13 mouse cellular contexts compared by ENCODE assay signal in the genomic region with DNA sequence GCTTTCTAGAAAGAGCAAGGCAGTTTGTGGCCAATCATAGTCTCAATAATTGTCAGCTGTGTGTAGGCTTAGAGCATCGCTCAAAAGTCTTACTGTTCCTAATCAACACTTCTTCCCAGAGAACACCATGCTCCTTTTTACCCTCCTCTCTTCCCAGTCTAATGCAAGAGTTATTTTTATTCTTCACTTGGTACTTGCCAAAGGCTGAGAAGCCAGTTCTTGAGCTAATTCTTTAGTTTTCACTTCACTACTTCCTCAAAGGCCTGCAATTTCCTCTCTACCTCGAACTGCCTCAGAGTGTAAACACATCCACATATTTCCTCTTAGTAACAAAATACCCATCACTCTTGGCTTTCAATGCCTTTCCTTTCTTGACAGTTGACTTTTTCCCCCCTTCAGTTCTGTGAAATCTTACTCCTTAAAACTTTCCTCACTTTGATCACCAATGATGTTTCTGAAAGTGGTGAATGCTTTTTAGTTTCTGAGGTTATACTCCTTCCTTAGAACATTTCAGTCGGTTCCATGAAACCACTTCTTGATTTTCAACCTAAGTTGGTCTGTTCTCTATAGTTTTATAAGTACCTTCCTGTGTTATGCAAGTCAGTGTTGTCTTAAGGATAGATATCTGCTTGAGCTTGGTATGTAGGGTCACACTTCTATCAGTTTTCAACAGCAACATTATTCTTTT. TPM values are rescaled to one million over a fixed set of nuclear protein-coding genes. Genes with fewer than 3 reads are reported as not detected.
DNase-seq lines count a peak whose midpoint lies in the region; ATAC-seq and TF ChIP-seq lines count a peak whose summit lies in the region.
"Had no signal": no experiment of that assay in that cellular context is flagged by ENCODE, and none has a peak within 500 bp of the region (broad histone marks: within the 10 kb centered on the region; RNA-seq: fewer than 3 reads in every experiment).

No protein-coding gene starts in this region.

- no peaks in the 10 kb centered on the region for H3K9me3 ChIP-seq in lung, embryonic 15.5 days
- H3K9me3 ChIP-seq in embryonic facial prominence, embryonic 14.5 days (ENCODE audit: control insufficient read depth, low read length): no peaks in the 10 kb centered on the region
- H3K9me3 ChIP-seq in intestine, embryonic 15.5 days: no peaks in the 10 kb centered on the region
- H3K9me3 ChIP-seq: midbrain, embryonic 13.5 days had no signal

- no peak for TF ChIP-seq POLR2A in heart, adult 2 months (IDR thresholded peaks at IDR 0.05; ENCODE audit: insufficient read depth, low read depth, low read length)
- no peak for TF ChIP-seq POLR2A in small intestine, adult 2 months (IDR thresholded peaks at IDR 0.05; ENCODE audit: low read depth, low read length)

- H3K36me3 ChIP-seq in heart, adult 2 months (ENCODE audit: control insufficient read depth, insufficient read depth, low read length): peaks cover 18% of the 10 kb centered on the region
- H3K36me3 ChIP-seq in lung, embryonic 15.5 days: no peaks in the 10 kb centered on the region
- peaks cover 4% of the 10 kb centered on the region; the same call in 1 of the 2 replicates for H3K36me3 ChIP-seq in embryonic facial prominence, embryonic 14.5 days (ENCODE audit: control insufficient read depth, insufficient read depth, low read length)
- H3K36me3 ChIP-seq in small intestine, adult 2 months (ENCODE audit: control insufficient read depth, insufficient read depth, low read length): peaks cover 5% of the 10 kb centered on the region
- peaks cover 8% of the 10 kb centered on the region for H3K36me3 ChIP-seq in intestine, embryonic 15.5 days

- H3K27me3 ChIP-seq in heart, adult 2 months (ENCODE audit: control insufficient read depth, insufficient read depth, low read length): no peaks in the 10 kb centered on the region
- no peaks in the 10 kb centered on the region for H3K27me3 ChIP-seq in lung, embryonic 15.5 days
- H3K27me3 ChIP-seq in embryonic facial prominence, embryonic 14.5 days (replicated peaks; ENCODE audit: control insufficient read depth, insufficient read depth, low read length): no peaks in the 10 kb centered on the region
- H3K27me3 ChIP-seq in small intestine, adult 2 months (ENCODE audit: control insufficient read depth, insufficient read depth, low read length): no peaks in the 10 kb centered on the region
- H3K27me3 ChIP-seq in intestine, embryonic 15.5 days (replicated peaks): no peaks in the 10 kb centered on the region
- H3K27me3 ChIP-seq: midbrain, embryonic 13.5 days had no signal

- no peak for TF ChIP-seq EP300 in heart, adult 2 months (IDR thresholded peaks at IDR 0.05; ENCODE audit: insufficient read depth, low read depth, low read length)

- intact Hi-C loops in heart, adult 2 months (cut with DNase I): no loop called here
- intact Hi-C loops in heart, postnatal 10 days (cut with DNase I): no loop called here
- intact Hi-C loops in gastrocnemius, postnatal 36 days (cut with DNase I): no loop called here

- WGBS in heart, adult 2 months: 21% methylated on average over 3 of the region's 3 CpGs
- 25% methylated on average over 3 of the region's 3 CpGs for WGBS in lung, embryonic 15.5 days
- WGBS in embryonic facial prominence, embryonic 14.5 days: 39% methylated on average over 3 of the region's 3 CpGs
- 40% methylated on average over 3 of the region's 3 CpGs for WGBS in small intestine, adult 2 months
- 59% methylated on average over 3 of the region's 3 CpGs for WGBS in intestine, embryonic 15.5 days

- H3K4me3 ChIP-seq in heart, adult 2 months: no peak overlapping the region
- H3K4me3 ChIP-seq in lung, embryonic 15.5 days: no peak overlapping the region
- no peak overlapping the region for H3K4me3 ChIP-seq in embryonic facial prominence, embryonic 14.5 days (ENCODE audit: low read depth, low read length)
- no peak overlapping the region for H3K4me3 ChIP-seq in small intestine, adult 2 months (ENCODE audit: low read depth, low read length)
- H3K4me3 ChIP-seq in intestine, embryonic 15.5 days (replicated peaks): no peak overlapping the region
- H3K4me3 ChIP-seq: midbrain, embryonic 13.5 days had no signal

- H3K9ac ChIP-seq in heart, adult 2 months (ENCODE audit: low read depth, low read length): no peak overlapping the region
- no peak overlapping the region for H3K9ac ChIP-seq in lung, embryonic 15.5 days
- H3K9ac ChIP-seq in embryonic facial prominence, embryonic 14.5 days (ENCODE audit: low read depth, low read length): no peak overlapping the region
- H3K9ac ChIP-seq in intestine, embryonic 15.5 days: no peak overlapping the region
- H3K9ac ChIP-seq: midbrain, embryonic 13.5 days had no signal

- no peak for DNase-seq in heart, adult 2 months
- DNase-seq in heart, postnatal 10 days: no peak
- no peak for DNase-seq in lung, postnatal 4 days
- peak; percentile 20 for DNase-seq in embryonic facial prominence, embryonic 14.5 days (ENCODE audit: low spot score)
- no peak for DNase-seq in gastrocnemius, postnatal 36 days
- DNase-seq: adrenal gland, adult 8-10 months; gastrocnemius, postnatal 25 days; layer of hippocampus, adult 9-11 months; retina, postnatal 1 day had no signal

- H3K79me2 ChIP-seq in heart, adult 2 months (replicated peaks; ENCODE audit: control insufficient read depth, insufficient read depth, low read length): peaks cover 3% of the 10 kb centered on the region

- H3K27ac ChIP-seq in heart, adult 2 months: peak overlapping the region; percentile 47
- peak overlapping the region; percentile 72 for H3K27ac ChIP-seq in lung, embryonic 15.5 days
- no peak overlapping the region for H3K27ac ChIP-seq in embryonic facial prominence, embryonic 14.5 days (replicated peaks; ENCODE audit: low read depth, low read length)
- 0 out of 2 replicates have a peak overlapping the region, but pooled peaks have one; percentile 5 for H3K27ac ChIP-seq in small intestine, adult 2 months (ENCODE audit: insufficient read depth, low read depth, low read length)
- no peak overlapping the region for H3K27ac ChIP-seq in intestine, embryonic 15.5 days
- H3K27ac ChIP-seq: midbrain, embryonic 13.5 days had no signal

- ATAC-seq in lung, embryonic 15.5 days (ENCODE audit: borderline replicate concordance, extremely low read depth, low FRiP score, low TSS enrichment): no peak
- no peak for ATAC-seq in embryonic facial prominence, embryonic 14.5 days (ENCODE audit: low read depth)
- ATAC-seq in intestine, embryonic 15.5 days: no peak
- ATAC-seq: midbrain, embryonic 13.5 days had no signal

- TF ChIP-seq CTCF in heart, adult 2 months (IDR thresholded peaks at IDR 0.05): no peak
- no peak for TF ChIP-seq CTCF in small intestine, adult 2 months (IDR thresholded peaks at IDR 0.05; ENCODE audit: extremely low read depth, insufficient read length, insufficient replicate concordance, low read depth, low read length)

- peaks cover 8% of the 10 kb centered on the region for H3K4me1 ChIP-seq in heart, adult 2 months (ENCODE audit: control insufficient read depth, insufficient read depth, low read length)
- peaks cover 11% of the 10 kb centered on the region; the same call in 1 of the 2 replicates for H3K4me1 ChIP-seq in lung, embryonic 15.5 days
- peaks cover 5% of the 10 kb centered on the region; the same call in 1 of the 2 replicates for H3K4me1 ChIP-seq in embryonic facial prominence, embryonic 14.5 days (ENCODE audit: control insufficient read depth, insufficient read depth, low read length)
- H3K4me1 ChIP-seq in small intestine, adult 2 months (ENCODE audit: control insufficient read depth, insufficient read depth, insufficient read length, low read length): no peaks in the 10 kb centered on the region
- 0 out of 2 replicates have a peak, but pooled peaks cover 3% of the 10 kb centered on the region for H3K4me1 ChIP-seq in intestine, embryonic 15.5 days (replicated peaks)
- H3K4me1 ChIP-seq: midbrain, embryonic 13.5 days had no signal

- no peak overlapping the region; the same call in 1 of the 2 replicates for H3K4me2 ChIP-seq in lung, embryonic 15.5 days
- no peak overlapping the region for H3K4me2 ChIP-seq in embryonic facial prominence, embryonic 14.5 days (ENCODE audit: low read depth, low read length)
- no peak overlapping the region for H3K4me2 ChIP-seq in intestine, embryonic 15.5 days (replicated peaks)
- H3K4me2 ChIP-seq: midbrain, embryonic 13.5 days had no signal

RNA-seq across cellular contexts. Expression of gene Fnip1, which starts 26.7 kb away (rescaled TPM):
- total RNA-seq in heart, adult 2 months (2021): 10 to 100 TPM; 30.4 to 42.9 TPM
- 4.8 and 11.4 TPM in 2 replicates for polyA plus RNA-seq in heart, adult 2 months (2012; rRNA removed)
- total RNA-seq in heart, postnatal 10 days (2021): 10 to 100 TPM; 30.5 to 34.7 TPM
- polyA plus RNA-seq in lung, embryonic 15.5 days (2015; fragmentation: Nextera tagmentation; extraction: Ambion mirVana): 9.8 and 10.2 TPM in 2 replicates
- polyA plus RNA-seq in embryonic facial prominence, embryonic 14.5 days (2014; fragmentation: Nextera tagmentation; extraction: Ambion mirVana): 14.7 and 14.8 TPM in 2 replicates
- 0.74 and 1.9 TPM in 2 replicates for polyA plus RNA-seq in small intestine, adult 2 months (2012; rRNA removed)
- 8.6 and 10.6 TPM in 2 replicates for polyA plus RNA-seq in intestine, embryonic 15.5 days (2015; fragmentation: Nextera tagmentation; extraction: Ambion mirVana)
- total RNA-seq in gastrocnemius, postnatal 36 days (2021): 10 to 100 TPM; 29.7 to 41.0 TPM

RNA-seq across cellular contexts. Expression of gene Rapgef6, which starts 57.9 kb away (rescaled TPM):
- total RNA-seq in heart, adult 2 months (2021): 10 to 100 TPM; 14.6 to 15.9 TPM
- polyA plus RNA-seq in heart, adult 2 months (2012; rRNA removed): 11.2 and 16.2 TPM in 2 replicates
- 10 to 100 TPM; 24.8 to 25.7 TPM for total RNA-seq in heart, postnatal 10 days (2021)
- polyA plus RNA-seq in lung, embryonic 15.5 days (2015; fragmentation: Nextera tagmentation; extraction: Ambion mirVana): 34.3 and 37.4 TPM in 2 replicates
- polyA plus RNA-seq in embryonic facial prominence, embryonic 14.5 days (2014; fragmentation: Nextera tagmentation; extraction: Ambion mirVana): 24.0 and 27.1 TPM in 2 replicates
- polyA plus RNA-seq in small intestine, adult 2 months (2012; rRNA removed): 8.6 and 11.4 TPM in 2 replicates
- 31.7 and 32.0 TPM in 2 replicates for polyA plus RNA-seq in intestine, embryonic 15.5 days (2015; fragmentation: Nextera tagmentation; extraction: Ambion mirVana)
- 1 to 10 TPM; 5.3 to 7.2 TPM for total RNA-seq in gastrocnemius, postnatal 36 days (2021)

Comparison
In these comparisons a context has a peak if more than half of its experiments do, and no peak if none do; other contexts are left out.
1. H3K27ac ChIP-seq: peak in heart, adult 2 months (single experiment), lung, embryonic 15.5 days (single experiment) and small intestine, adult 2 months (single experiment); none in embryonic facial prominence, embryonic 14.5 days (single experiment) and intestine, embryonic 15.5 days (single experiment).